Mouse (Mus musculus): Measurements from ENCODE around the gene Hmgcl.

The Hmgcl gene

GRCm38 (mm10) chr4:135960717-135961116 is 14.5 kb downstream of the Hmgcl start:
- WGBS = 32% methylated on average over 5 of the region's 5 CpGs

DNA sequence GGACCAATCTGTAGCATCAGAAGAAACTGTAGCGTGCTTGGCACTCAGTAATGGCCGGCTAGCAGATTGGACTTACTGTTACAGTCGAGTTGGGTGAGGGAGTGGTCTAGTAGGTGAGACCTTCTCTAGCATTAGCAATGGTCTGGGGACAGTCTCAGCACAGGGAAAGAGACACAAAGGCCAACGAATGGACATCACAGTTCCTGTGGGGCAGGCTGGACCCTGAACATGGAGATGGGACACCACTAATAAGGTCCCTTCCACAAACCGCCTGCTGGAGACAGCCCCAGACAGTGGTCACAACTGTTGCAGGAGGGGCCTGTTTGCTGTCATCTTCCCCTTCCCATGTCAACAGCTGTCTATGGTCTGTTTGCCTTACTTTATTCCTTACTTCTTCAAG is 15.5 kb downstream of the Hmgcl start:
- 91% methylated on average over 5 of the region's 5 CpGs for WGBS

DNA sequence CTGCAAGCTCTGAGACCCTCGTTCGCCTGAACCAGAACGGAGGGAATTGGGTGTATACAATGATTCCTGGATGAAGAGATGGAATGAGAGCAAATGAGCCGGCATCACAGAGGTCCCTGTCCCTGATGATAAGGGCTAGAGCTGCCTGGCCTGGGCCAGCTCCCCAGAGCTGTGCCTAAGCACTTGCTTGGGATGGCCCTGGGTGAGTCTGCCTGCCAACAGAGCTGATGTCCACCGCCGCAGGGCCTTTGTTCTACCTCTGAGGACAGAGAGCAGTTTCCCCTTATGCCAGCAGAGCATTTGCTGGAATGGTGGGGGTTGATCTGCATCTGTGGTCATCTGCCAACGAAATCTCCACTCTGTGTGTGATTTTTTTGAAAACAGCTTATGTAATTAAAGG is 15.9 kb downstream of the Hmgcl start:
- WGBS = 77% methylated on average over 7 of the region's 7 CpGs

DNA sequence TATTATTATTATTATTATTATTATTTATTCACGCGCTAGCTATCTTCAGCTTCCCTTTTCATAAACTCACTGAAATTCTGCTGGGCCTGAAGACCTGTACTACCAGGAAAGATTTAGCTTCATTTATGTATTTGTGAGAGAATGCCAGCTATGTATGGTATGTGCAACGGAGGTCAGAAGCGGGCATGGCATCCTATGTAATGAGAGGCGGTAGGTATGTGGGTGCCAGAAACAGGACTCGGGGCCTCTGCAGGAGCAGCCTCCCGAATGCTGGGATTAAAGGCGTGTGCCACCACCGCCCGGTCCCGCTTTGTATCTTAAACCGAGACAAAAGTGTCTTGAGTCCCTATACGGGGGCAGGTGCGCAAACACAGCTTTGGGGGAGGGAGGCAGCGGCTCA is 16.7 kb downstream of the Hmgcl start:
- WGBS = 6% methylated on average over 15 of the region's 15 CpGs

DNA sequence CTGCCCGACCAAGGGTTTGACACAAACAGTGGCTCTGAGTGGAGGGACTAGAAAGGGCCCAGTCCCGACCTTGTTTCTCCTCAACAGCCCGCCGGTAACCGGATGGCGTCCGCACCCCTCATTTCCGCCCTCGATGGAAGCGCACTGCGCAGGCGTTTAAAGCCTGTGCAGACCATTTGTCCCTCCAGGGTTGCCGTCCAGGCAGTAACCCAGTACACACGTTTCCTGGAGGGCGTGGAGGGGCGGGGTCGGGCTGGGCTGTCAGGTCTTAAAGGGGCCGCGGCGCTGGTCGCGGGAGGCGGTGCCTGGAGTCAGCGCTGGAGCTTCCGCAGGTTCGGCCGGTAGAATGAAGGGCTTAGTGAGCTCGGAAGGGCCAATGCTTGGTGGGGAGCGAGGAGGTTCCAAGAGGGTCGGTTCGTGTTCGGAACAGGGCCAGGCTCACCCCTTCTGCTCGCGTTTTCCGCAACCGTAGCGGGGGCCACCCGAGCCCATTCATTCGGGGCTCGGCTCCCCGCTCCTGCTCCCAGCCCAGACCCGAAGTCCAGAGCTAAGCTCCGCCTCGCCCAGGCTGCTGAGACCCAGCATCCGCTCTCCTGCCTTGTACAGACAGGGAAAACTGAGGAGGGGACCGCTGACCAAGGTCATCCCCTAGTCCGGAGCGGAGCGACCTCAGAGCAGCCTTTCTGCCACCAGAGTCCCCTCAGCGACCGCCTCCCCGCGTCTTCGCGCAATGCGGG is 17.4 kb downstream of the Hmgcl start, which contains the start of gene Gale:
Gale (plus strand) TSS at position 271 of the 737 bp plus-strand sequence.
- WGBS = under 1% methylated on average over 56 of the region's 56 CpGs

- whole genome bisulfite sequencing = 3% methylated on average over 12 of the region's 12 CpGs
Observed at GRCm38 (mm10) chr4:135964426-135964825, 18.2 kb downstream of the Hmgcl start.

GRCm38 (mm10) chr4:135965113-135965512 is 18.9 kb downstream of the Hmgcl start:
- 88% methylated on average over 9 of the region's 9 CpGs for WGBS

- WGBS = 92% methylated on average over 16 of the region's 16 CpGs
Observed at GRCm38 (mm10) chr4:135966283-135966682, 20.0 kb downstream of the Hmgcl start.

- WGBS = 82% methylated on average over 18 of the region's 18 CpGs
Observed at GRCm38 (mm10) chr4:135967086-135967760, 21.0 kb downstream of the Hmgcl start.

DNA sequence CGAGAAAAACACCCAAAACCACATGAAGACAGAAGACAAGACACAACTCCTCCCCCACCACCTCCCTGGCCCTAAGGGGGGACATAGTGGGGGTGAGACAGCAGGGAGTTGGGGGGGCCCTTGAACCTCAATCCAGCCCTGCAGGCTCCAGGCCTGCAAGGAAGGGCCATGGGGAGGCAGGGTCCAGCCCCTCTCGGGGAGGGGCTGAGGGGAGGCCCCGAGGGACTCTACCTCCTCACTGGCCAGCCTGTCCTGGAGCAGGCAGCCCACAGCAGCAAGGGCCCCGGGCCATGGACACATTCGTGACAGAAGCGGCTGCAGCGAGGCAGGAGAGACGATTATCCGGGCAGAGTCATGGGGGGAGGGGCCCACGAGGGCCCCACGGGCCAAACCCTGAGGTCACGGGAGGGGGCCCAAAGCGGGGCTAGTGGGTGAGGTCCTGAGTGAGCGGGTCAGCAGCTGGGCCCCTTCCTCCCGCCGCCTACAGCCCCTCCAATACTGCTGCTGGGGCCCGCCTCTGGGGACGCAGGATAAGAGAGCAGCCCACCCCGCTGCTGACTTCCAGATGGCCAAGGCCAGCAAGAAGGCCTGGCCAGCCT is 22.1 kb downstream of the Hmgcl start:
- WGBS = 72% methylated on average over 19 of the region's 19 CpGs

- WGBS = 75% methylated on average over 13 of the region's 13 CpGs
Observed at GRCm38 (mm10) chr4:135969070-135969750, 23.0 kb downstream of the Hmgcl start.

- WGBS = 82% methylated on average over 11 of the region's 11 CpGs
Observed at GRCm38 (mm10) chr4:135970585-135970984, 24.3 kb downstream of the Hmgcl start.

- 2% methylated on average over 35 of the region's 35 CpGs for WGBS
Observed at GRCm38 (mm10) chr4:135971805-135972555, 25.7 kb downstream of the Hmgcl start.

DNA sequence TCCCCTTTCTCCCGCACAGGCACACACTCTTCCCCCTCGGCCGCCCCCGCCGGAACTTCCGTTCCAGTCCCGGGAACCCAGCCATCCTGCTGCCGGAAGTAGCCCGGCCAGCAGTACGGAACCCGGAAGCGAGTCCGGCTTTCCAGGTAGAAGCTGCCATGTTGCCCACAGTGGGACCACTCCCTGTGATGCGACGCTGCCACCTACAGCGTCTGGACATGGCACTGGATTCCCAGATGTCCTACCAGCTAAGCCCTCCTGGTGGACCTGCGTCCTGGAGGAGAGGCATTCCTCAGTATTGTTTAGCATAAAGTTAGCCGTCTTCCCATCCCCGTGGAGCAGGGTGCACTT is 26.3 kb downstream of the Hmgcl start, which contains the start of gene Lypla2:
Lypla2 (minus strand) TSS at position 71 of the 351 bp plus-strand sequence.
- 1% methylated on average over 19 of the region's 19 CpGs for WGBS

DNA sequence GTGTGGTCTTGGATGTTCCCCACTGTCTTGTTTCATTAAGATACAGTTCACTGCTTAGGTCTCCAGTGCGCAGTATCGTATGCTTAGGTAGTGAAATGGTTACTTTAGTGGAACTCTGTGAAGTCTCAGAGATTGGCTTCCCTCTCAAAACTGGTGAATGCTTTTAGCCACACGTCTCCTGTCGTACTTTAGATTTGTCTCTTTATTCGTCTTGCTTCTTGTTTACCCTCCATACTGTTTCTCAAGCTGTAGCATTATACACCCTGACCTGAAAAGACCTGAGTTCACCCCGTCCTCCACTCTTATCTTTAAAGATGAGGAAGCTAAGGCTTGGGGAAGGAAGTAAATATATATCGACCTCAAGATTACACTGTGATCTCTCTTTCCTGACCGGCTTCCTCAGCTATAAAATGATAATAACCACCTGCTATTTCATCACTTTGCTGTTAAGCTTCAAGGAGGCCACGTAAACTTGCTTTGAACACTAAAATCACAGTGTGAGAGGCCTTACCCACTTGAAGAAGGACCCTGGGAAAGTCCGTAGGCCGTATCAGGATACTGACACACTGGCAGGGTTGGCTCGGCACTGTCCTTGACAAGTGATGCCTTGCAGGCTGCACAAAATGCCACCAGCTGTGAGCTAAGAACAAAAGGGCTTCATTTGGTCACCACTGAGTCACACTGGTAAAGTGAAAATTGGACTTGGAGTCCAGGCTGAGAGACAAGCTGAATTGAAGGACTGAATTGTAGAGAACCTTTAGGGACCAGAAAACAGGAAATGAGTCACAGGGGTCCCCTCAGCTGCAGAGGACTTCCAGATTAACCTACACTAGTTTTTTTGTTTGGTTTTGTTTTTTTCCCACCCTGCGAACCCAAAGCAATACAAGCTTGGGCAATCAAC is 26.9 kb downstream of the Hmgcl start:
- 47% methylated on average over 13 of the region's 13 CpGs for WGBS

- 93% methylated on average over 12 of the region's 12 CpGs for WGBS
Observed at GRCm38 (mm10) chr4:135976146-135976545, 29.9 kb downstream of the Hmgcl start.

- WGBS = 91% methylated on average over 5 of the region's 5 CpGs
Observed at GRCm38 (mm10) chr4:135980223-135980622, 34.0 kb downstream of the Hmgcl start.

DNA sequence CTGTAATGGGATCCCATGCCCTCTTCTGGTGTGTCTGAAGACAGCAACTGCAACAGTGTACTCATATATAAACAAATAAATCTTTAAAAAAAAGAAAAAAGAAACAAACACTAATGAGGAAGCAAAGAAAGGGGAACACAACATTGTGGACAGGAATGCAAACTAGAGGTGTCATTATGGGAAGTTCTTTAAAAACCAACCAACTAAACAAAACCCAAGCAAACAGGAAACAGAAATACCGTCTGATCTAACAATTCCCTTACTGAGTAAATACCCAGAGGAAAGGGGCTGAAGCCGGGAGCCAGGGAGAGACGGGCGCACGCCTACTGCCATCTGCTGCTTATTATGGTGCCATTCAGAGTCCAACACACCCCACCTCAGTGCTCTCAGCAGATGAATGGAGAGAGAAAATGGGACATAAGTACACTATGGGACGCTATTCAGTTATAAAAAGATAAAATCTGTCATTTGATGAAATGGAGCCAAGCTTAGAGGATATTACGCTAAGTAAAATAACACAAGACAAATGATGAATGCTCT is 35.3 kb downstream of the Hmgcl start:
- WGBS = 18% methylated on average over 7 of the region's 7 CpGs

DNA sequence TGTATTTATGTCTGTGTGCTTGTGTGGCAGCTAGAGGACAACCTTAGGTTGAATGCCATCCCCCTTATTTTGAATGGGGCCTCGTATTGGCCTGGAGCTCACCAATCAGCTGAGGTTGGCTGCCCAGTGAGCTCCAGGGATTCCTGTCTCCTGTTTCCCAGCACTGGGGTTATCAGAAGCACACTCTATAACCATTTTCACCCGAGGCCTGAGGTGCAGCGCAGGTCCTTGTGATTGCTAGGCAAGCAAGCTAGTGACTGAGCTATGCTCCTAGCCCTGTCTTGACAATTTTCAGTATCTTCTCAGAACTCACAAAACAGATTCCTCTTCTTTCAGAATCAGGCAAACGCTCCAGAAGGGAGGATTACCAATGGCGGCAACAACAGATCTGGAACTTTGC is 38.3 kb downstream of the Hmgcl start:
- WGBS = 85% methylated on average over 5 of the region's 5 CpGs

GRCm38 (mm10) chr4:135985193-135985592 is 38.9 kb downstream of the Hmgcl start:
- 91% methylated on average over 5 of the region's 5 CpGs for WGBS

Measured in cerebral cortex, adult 2 months (tissue).